Mouse (Mus musculus) liver, adult 2 months (tissue): Measurements from ENCODE around the gene Nrcam.

Experiments used
- CTCF ChIP-seq: fragments of 200-500 bp; IDR thresholded peaks from 2 replicates; pipeline ENCODE4 v1.5.1; 2011; ENCODE audit warnings: low read depth, low read length, control low read depth
- POLR2A ChIP-seq: fragments of 200-500 bp; IDR thresholded peaks from 2 replicates; pipeline ENCODE4 v1.6.1; 2011; ENCODE audit warnings: low read length, control low read depth; ENCODE audit not compliant: insufficient read depth; ENCODE audit errors: extremely low read depth

DNA sequence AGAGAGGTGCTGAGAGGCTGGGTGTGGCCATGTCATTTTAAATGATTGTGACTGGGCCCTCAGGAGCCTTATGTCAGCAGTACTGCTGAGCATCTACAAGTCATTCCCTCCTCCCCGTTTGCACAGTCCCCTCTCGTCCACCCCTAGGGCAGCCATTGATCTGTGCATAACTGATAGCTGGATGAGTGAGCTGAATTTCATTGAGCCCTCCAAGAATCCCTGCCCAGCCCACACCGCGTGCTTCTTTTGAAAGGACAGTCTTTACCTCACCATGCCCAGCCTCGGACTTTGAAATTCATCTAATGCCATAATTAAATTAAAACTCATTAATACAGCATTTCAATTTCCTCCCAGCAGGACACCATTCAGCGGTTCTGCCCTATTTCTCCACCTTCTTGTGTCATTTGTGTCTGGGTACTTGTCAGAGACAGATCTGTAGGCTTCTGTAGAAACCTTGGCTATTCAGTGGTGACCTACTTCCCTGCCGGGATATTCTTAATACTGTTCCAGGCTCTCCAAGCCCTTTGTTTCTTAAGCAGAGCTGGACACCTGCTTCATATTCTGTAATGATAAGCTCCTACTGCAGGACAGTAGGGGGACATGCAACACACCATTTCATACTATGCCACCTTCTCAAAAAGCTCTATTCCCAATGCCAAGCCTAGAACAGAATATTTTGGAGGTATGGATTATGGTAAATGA is 190.9 kb downstream of the Nrcam start:
- TF ChIP-seq CTCF (no peak), POLR2A (no peak)
